Mouse (Mus musculus) frontal cortex, postnatal 25 days (tissue): ENCODE data around the gene Gm20696.

ENCODE experiments used
- DNase-seq, 2 experiments: peaks; one replicate each; pipeline ENCODE4 v3.0.0; 2022; ENCODE audit warnings: low spot score in 2 of 2

The Gm20696 gene

GRCm38 (mm10) chr6:99359036-99359698 lies 307.4 kb downstream of the Gm20696 start:
- DNase-seq = no peak

DNA sequence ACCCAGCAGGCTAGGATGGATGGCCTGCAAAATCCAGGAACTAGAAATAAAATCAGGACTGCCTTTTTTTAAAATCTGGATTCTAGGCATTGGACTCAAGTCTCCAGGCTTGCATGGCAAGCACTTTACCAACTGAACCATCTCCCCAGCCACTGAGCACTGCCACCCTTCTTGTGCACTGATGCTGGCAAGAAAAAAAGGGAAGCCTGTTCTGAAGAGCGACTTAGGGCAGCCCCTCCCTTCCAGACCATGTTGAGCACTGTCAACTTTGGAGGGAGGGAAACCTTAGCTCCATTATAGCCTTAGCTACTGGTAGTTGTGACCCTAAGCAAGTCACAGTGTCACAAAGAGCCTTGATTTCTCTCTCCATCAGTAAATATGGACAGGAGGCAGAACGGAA lies 308.7 kb downstream of the Gm20696 start:
- no peak for DNase-seq

DNA sequence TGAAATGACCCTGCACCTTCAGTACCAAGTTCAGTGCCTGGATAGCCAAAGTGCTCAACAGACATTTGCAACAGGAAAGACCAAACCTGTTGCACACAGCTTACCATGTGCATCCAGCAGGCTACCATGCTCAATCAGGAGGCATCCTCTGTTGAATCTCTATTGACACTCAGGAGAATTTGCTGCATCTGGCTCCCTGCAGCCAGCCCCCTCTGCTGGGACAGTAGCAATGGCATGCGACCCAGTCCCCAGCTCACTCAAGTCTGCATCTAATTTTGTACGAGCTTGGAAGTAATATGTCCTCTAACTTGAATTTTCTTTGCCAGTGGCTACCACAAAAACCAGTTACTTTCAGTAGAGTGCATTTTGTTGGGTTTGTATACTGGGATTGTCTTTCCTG lies 312.3 kb downstream of the Gm20696 start:
- DNase-seq = no peak

DNA sequence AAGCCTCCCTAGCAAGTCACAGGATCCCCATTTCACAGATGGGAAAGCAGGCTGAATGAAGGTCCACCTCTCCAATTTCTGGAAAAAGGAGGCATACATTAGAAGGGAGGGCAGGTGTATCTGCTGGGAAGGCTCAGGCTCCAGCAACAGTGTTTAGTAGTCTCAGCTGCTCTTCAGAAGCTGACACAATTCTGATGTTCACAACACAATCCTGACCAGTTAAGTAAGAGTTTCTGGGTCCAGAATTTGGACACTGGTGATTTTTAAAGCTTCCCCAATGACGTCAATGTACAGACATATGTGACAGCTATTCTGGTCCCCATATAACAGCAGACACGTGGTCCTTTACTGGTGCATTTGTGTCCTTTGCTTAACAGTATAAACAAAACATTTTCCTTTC lies 313.2 kb downstream of the Gm20696 start:
- DNase-seq = no peak

GRCm38 (mm10) chr6:99350566-99350965 lies 316.0 kb downstream of the Gm20696 start:
- no peak for DNase-seq

GRCm38 (mm10) chr6:99350156-99350555 lies 316.4 kb downstream of the Gm20696 start:
- DNase-seq = no peak

- DNase-seq = no peak
These were observed 318.8 kb downstream of the Gm20696 start for GRCm38 (mm10) chr6:99347836-99348235.

DNA sequence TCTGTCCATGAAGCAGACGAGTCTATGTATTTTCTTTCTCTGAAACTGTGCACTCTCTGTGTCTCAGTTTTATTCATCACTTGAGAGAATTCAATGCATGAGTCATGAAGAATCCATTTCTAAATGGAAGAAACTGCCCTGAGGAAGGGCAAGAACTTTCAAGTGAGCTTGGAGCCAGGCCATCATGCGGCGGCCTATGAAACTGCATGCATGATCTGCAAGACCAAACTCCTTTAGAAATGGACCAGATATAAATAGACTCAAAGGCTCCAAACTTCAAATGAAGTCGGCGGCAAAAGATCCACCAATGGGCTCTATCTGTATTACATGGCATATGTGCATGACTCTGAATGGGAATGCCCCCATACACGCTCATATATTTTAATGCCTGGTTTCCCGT lies 321.6 kb downstream of the Gm20696 start:
- no peak for DNase-seq

- DNase-seq = no peak
These were observed 322.2 kb downstream of the Gm20696 start for GRCm38 (mm10) chr6:99344357-99344756.

DNA sequence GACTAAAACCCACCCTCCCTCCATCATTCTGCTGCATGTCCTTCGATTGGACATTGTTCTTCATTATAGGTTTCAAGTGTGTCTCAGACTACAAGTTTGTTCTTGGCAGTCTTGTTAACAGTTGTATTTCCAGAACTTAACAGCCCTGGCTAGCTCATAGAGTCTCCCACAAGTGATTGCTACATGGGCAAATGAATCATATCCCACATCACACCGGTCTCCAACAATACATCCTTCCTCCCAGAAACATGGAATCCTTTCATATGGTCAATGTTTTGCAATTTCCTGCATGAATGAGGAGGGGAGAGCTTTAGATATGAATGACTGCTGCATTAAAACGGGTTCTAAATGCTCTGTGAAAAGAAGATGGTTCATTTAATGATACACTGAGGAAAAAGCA lies 322.8 kb downstream of the Gm20696 start:
- DNase-seq = no peak

DNA sequence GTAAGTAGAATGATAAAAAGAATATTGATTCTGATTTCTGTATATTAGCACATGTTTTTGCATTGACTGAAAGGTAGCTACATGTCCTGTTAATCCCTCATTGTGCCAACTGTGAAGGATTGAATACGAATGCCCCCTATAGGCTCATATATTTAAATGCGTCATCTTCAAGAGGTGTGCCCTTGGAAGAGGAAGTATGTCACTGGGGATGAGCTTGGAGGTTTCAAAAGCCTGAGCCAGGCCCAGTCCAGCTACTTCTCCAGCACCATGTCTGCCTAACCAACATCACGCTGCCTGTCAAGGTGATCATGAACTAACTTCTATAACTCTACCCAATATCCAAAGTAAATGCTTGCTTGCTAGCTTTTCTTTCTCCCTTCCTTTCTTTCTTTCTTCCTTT lies 324.2 kb downstream of the Gm20696 start:
- DNase-seq = no peak

- no peak for DNase-seq
These were observed 325.7 kb downstream of the Gm20696 start for GRCm38 (mm10) chr6:99340902-99341301.

GRCm38 (mm10) chr6:99339986-99340721 lies 326.4 kb downstream of the Gm20696 start:
- no peak for DNase-seq

DNA sequence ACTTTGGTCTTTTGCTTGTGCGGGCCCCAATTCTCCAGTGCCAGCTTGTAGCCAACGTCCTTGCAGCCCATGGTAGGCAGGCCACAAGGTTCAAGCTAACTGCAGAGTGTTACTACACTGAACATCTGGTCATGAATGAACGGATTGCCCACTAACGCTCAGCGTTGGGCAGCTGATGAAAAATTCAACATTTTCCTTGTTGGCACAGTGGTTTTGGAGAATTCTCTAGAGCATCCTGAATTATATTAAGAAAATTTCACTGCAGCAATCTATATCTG lies 327.3 kb downstream of the Gm20696 start:
- DNase-seq = no peak

GRCm38 (mm10) chr6:99338593-99339342 lies 327.8 kb downstream of the Gm20696 start:
- DNase-seq = no peak

- no peak for DNase-seq
These were observed 328.4 kb downstream of the Gm20696 start for GRCm38 (mm10) chr6:99338174-99338573.

- DNase-seq = no peak
These were observed 329.0 kb downstream of the Gm20696 start for GRCm38 (mm10) chr6:99337575-99337974.

DNA sequence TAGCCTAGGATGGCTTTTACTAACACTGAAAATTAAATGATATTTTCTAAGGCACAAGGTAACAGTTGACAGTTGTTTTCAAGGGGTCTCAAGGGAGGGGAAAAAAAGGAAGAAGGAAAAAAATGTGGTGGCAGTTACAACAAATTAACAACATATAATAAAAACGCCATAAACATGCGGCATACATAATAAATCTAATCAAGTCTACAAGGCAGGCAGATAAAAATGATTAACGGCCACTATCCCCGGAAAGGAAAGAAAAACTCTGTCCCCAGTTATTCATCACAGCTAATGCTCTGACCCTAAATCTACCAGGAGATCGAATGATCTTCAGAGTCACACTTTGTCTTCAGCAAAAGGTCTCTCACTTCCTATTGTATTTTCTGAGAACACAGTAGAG lies 330.4 kb downstream of the Gm20696 start:
- no peak for DNase-seq

GRCm38 (mm10) chr6:99335174-99335830 lies 331.3 kb downstream of the Gm20696 start:
- no peak for DNase-seq

- DNase-seq = no peak
These were observed 332.3 kb downstream of the Gm20696 start for GRCm38 (mm10) chr6:99334255-99334654.

DNA sequence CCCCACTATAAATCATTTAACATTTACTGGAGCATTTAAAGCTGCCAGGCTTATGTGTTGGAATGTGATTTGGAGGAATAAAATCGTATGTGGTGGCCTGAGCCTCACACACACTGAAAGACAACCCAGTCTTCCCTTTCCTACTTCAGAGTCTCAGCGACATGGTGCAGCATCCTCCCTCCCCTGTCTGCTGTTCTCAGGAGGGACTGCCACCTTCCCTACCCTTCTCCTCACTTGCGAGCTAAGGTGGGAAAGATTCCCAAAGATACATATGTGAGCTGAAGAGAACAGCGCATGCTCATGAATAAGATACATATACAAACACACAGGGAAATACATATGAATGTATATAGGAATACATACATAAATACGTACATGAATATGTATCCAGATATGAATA lies 333.5 kb downstream of the Gm20696 start:
- no peak for DNase-seq

GRCm38 (mm10) chr6:99330169-99330568 lies 336.4 kb downstream of the Gm20696 start:
- no peak for DNase-seq

GRCm38 (mm10) chr6:99328634-99329033 lies 338.0 kb downstream of the Gm20696 start:
- DNase-seq = no peak
